Mouse (Mus musculus) natural killer cell, adult 2 months (primary cell): ENCODE data around the gene Oxa1l.

ENCODE experiments used
- DNase-seq, 2 experiments: peaks; one replicate each; pipeline ENCODE4 v3.0.0; 2022; ENCODE audit warnings: low spot score in 2 of 2

The Oxa1l gene

GRCm38 (mm10) chr14:54409980-54410810 is 49.6 kb downstream of the Oxa1l start:
- DNase-seq, result no peak

- DNase-seq, result no peak
Observed at GRCm38 (mm10) chr14:54412000-54412576, 51.5 kb downstream of the Oxa1l start.

GRCm38 (mm10) chr14:54412629-54413170 is 52.1 kb downstream of the Oxa1l start:
- no peak for DNase-seq

- no peak for DNase-seq
Observed at GRCm38 (mm10) chr14:54413877-54414700, 53.5 kb downstream of the Oxa1l start.

GRCm38 (mm10) chr14:54415241-54416020 is 54.8 kb downstream of the Oxa1l start:
- no peak for DNase-seq

GRCm38 (mm10) chr14:54416229-54416775 is 55.7 kb downstream of the Oxa1l start:
- no peak for DNase-seq

- DNase-seq, result no peak
Observed at GRCm38 (mm10) chr14:54416830-54417229, 56.2 kb downstream of the Oxa1l start.

- DNase-seq, result peak; percentile 28 to 41
Observed at GRCm38 (mm10) chr14:54417623-54418081, 57.0 kb downstream of the Oxa1l start, which contains the start of gene Slc7a7. Slc7a7 (minus strand) TSS chr14:54417780.
